Mouse (Mus musculus) regulatory T cell (primary cell): Measurements from ENCODE around the gene Ccl20.

Source experiments
- in situ Hi-C: fragments of 300-600 bp; cut with MboI, MseI; formaldehyde crosslinking; loops from one replicate; pipeline ENCODE4 v1.15.1; 2025; ENCODE audit warnings: high pct_unique_total_duplicates

Gene Ccl20

GRCm38 (mm10) chr1:83138721-83139120, 22.2 kb downstream of the Ccl20 start:
- in situ Hi-C loops, result no loop called here

GRCm38 (mm10) chr1:83141510-83141909, 24.9 kb downstream of the Ccl20 start:
- in situ Hi-C loops, result no loop called here

- in situ Hi-C loops, result no loop called here
Observed at GRCm38 (mm10) chr1:83142055-83142454, 25.5 kb downstream of the Ccl20 start.

GRCm38 (mm10) chr1:83146547-83146946, 30.0 kb downstream of the Ccl20 start:
- in situ Hi-C loops, result no loop called here

GRCm38 (mm10) chr1:83150227-83150626, 33.7 kb downstream of the Ccl20 start:
- in situ Hi-C loops, result no loop called here

- in situ Hi-C loops, result no loop called here
Observed at GRCm38 (mm10) chr1:83152961-83153360, 36.4 kb downstream of the Ccl20 start.

- in situ Hi-C loops, result no loop called here
Observed at GRCm38 (mm10) chr1:83156876-83157275, 40.3 kb downstream of the Ccl20 start.

GRCm38 (mm10) chr1:83159603-83160002, 43.0 kb downstream of the Ccl20 start, which contains the start of gene Daw1:
Daw1 (plus strand) TSS chr1:83159752.
- in situ Hi-C loops, result no loop called here

- in situ Hi-C loops, result no loop called here
Observed at GRCm38 (mm10) chr1:83161658-83162057, 45.1 kb downstream of the Ccl20 start.

- in situ Hi-C loops, result no loop called here
Observed at GRCm38 (mm10) chr1:83164027-83164426, 47.5 kb downstream of the Ccl20 start.
